Mouse (Mus musculus) forebrain, embryonic 11.5 days (tissue): ENCODE data around the gene Ptprn2. TPM values are rescaled to one million over a fixed set of nuclear protein-coding genes. Genes with fewer than 3 reads are reported as not detected.

Source experiments
- ATAC-seq: fragments of 200-750 bp; cut with Nextera tagmentation; replicated peaks from 2 replicates; pipeline ENCODE4 v1.8.0; 2017; ENCODE audit warnings: moderate TSS enrichment; ENCODE audit not compliant: low FRiP score
- DNase-seq: peaks from one replicate; pipeline ENCODE4 v3.0.0-alpha.2; 2017; ENCODE audit warnings: low spot score
- H3K27ac ChIP-seq: fragments of 300-500 bp; sonication (generic); 2 replicates; pipeline ENCODE4 v1.5.1; 2014; ENCODE audit warnings: low read depth, low read length
- H3K27me3 ChIP-seq: fragments of 300-500 bp; sonication (generic); 2 replicates; pipeline ENCODE4 v1.6.1; 2014; ENCODE audit warnings: mild to moderate bottlenecking, low read length, mixed read lengths; ENCODE audit not compliant: control insufficient read depth, insufficient read depth
- H3K36me3 ChIP-seq: fragments of 300-500 bp; sonication (generic); 2 replicates; pipeline ENCODE4 v1.6.1; 2014; ENCODE audit warnings: mild to moderate bottlenecking, low read length, moderate library complexity, mixed read lengths; ENCODE audit not compliant: control insufficient read depth, insufficient read depth
- H3K4me1 ChIP-seq: fragments of 300-500 bp; sonication (generic); replicated peaks from 2 replicates; pipeline ENCODE4 v1.6.1; 2014; ENCODE audit warnings: low read length, mixed read lengths; ENCODE audit not compliant: control insufficient read depth, insufficient read depth
- H3K4me2 ChIP-seq: fragments of 300-500 bp; sonication (generic); 2 replicates; pipeline ENCODE4 v1.6.1; 2014; ENCODE audit warnings: low read depth, mild to moderate bottlenecking, low read length, moderate library complexity, mixed read lengths; ENCODE audit not compliant: severe bottlenecking
- H3K4me3 ChIP-seq: fragments of 300-500 bp; sonication (generic); 2 replicates; pipeline ENCODE4 v1.5.1; 2014; ENCODE audit warnings: low read depth, low read length
- H3K9ac ChIP-seq: fragments of 300-500 bp; sonication (generic); 2 replicates; pipeline ENCODE4 v1.6.1; 2014; ENCODE audit warnings: low read length
- H3K9me3 ChIP-seq: fragments of 300-500 bp; sonication (generic); 2 replicates; pipeline ENCODE4 v1.6.1; 2016; ENCODE audit warnings: low read length, mixed read lengths; ENCODE audit not compliant: control insufficient read depth
- WGBS: fragments of 180-500 bp; shearing (Covaris S2); extraction: QIAGEN DNeasy Blood & Tissue Kit; methylation state at CpG from one replicate; pipeline ENCODE4 v1.1.7; 2014; 5-methylcytosine and 5-hydroxymethylcytosine counted together
- polyA plus RNA-seq: library from polyadenylated mRNA; unstranded; fragments of >200 nt; fragmentation: Nextera tagmentation; extraction: Ambion mirVana; gene quantifications from 2 replicates; pipeline ENCODE4 v1.2.1, GENCODE M21; 2014

Ptprn2 gene
- polyA plus RNA-seq, 1 experiment from 2014 or later = 6.8 TPM

DNA sequence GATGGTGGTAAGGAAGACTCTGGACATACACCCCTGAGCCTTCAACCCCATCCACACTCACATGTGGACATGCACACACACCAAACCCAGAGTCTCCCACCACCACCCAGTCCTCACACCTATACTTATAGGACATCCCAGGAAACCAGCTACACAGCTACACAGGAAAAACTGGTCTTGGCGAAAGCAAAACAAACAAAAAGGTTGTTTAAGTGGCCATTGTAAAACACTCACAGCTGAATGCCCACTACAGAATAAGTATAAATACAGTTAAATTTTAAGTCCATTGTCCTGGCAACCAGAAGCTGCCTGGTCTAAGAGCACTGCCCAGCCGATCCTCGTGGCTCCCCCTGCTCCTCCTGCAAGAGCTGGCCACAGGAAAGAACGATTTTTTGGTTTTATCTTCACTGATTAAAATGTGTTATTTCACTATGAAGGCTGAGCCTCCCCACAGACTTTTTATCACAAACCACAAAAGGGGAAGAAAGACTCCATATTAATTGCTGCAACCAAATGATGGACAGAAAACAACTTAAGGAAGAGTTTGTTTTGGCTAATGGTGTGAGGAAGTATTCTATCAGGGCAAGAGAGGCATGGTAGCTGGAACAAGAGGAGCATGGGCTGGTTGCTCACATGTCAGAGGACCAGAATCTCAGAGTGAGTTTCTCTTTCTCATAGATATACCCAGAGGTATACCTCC is 722.1 kb downstream of the Ptprn2 start:
- H3K36me3 ChIP-seq = no peaks in the 10 kb centered on the region; the same call in 1 of the 2 replicates
- no peak for ATAC-seq
- H3K9me3 ChIP-seq = no peaks in the 10 kb centered on the region

DNA sequence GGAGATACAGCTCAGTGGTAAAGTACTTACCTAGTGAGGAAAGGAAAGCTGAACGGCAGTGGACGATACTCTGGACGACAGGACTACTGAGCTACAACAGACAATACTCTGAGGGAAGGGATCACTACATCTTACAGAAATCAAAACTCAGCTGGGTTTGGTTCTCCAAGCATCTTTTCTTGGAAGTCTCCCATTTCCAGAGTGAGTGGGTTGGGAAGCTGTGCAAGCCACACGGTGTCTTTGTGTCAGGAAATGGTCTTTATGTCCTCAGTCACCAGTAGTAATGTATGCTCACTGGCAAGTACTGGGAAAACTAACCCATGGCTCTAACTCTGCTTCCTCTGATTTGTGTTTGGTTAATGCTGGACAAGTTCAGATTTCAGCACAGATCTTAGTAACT is 724.9 kb downstream of the Ptprn2 start:
- Histone ChIP-seq H3K9ac (no peak overlapping the region), H3K27ac (no peak overlapping the region), H3K4me3 (no peak overlapping the region), H3K4me2 (no peak overlapping the region), H3K9me3 (no peaks in the 10 kb centered on the region), H3K36me3 (no peaks in the 10 kb centered on the region; the same call in 1 of the 2 replicates), H3K27me3 (no peaks in the 10 kb centered on the region), H3K4me1 (no peaks in the 10 kb centered on the region)
- 93% methylated on average over 4 of the region's 4 CpGs for WGBS
- DNase-seq (no peak), ATAC-seq (no peak)

More for the DNA sequence above, 722.1 kb downstream of the Ptprn2 start:
- WGBS = 74% methylated on average over 4 of the region's 4 CpGs
- Histone ChIP-seq H3K27me3 (no peaks in the 10 kb centered on the region), H3K4me2 (no peak overlapping the region), H3K9ac (no peak overlapping the region), H3K27ac (no peak overlapping the region), H3K4me1 (peaks cover 4% of the 10 kb centered on the region; the same call in 1 of the 2 replicates), H3K4me3 (no peak overlapping the region)
- no peak for DNase-seq

DNA sequence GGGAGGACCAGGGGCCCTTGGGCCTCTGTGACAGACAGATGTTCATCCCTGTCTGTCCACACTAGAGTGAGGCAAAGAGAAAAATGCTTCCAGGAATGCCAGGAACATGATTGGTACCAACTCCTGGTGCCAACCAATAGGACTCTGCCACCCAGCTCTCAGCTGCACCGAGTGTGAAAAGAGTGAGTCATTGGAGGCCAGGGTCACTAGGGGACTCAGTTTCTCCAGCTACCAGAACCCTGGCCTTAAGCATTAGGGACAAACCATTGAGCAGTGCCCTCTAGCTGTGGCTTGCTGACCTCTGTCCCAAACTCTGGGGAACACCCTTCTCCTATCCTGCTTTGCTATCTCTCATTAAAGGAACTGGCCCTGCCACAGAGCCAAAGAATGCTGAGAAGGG is 728.0 kb downstream of the Ptprn2 start:
- DNase-seq = no peak
- no peak overlapping the region for H3K4me3 ChIP-seq
- ATAC-seq = no peak
- no peaks in the 10 kb centered on the region for H3K9me3 ChIP-seq
- H3K36me3 ChIP-seq = no peaks in the 10 kb centered on the region; the same call in 1 of the 2 replicates
- H3K9ac ChIP-seq = no peak overlapping the region
- no peaks in the 10 kb centered on the region for H3K27me3 ChIP-seq
- H3K4me1 ChIP-seq = no peaks in the 10 kb centered on the region
- H3K4me2 ChIP-seq = no peak overlapping the region
- 77% methylated on average over 1 of the region's 1 CpGs for WGBS
- no peak overlapping the region for H3K27ac ChIP-seq

DNA sequence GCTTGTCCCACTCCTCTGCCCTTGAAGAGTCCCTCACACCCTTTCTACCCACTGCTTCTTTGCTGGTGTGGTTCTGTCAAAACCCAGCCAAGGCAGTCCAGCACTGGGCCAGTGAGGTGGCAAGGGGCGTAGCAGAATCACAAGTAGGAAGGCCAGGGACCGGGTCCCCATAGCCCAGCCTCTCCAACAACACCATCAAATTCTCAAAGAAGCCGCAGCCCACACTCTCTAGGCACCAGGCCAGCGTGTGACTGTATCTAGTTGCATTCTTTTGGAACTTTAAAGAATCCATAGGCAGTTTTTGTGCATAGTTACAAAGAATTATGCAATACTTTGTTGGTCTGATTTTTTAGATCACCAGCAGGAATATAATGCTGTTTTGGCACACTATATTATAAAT is 728.8 kb downstream of the Ptprn2 start:
- 92% methylated on average over 4 of the region's 4 CpGs for WGBS
- Histone ChIP-seq H3K36me3 (no peaks in the 10 kb centered on the region; the same call in 1 of the 2 replicates), H3K27ac (no peak overlapping the region), H3K4me3 (no peak overlapping the region), H3K27me3 (no peaks in the 10 kb centered on the region), H3K4me2 (no peak overlapping the region), H3K4me1 (no peaks in the 10 kb centered on the region), H3K9me3 (no peaks in the 10 kb centered on the region), H3K9ac (no peak overlapping the region)
- DNase-seq (no peak), ATAC-seq (no peak)

DNA sequence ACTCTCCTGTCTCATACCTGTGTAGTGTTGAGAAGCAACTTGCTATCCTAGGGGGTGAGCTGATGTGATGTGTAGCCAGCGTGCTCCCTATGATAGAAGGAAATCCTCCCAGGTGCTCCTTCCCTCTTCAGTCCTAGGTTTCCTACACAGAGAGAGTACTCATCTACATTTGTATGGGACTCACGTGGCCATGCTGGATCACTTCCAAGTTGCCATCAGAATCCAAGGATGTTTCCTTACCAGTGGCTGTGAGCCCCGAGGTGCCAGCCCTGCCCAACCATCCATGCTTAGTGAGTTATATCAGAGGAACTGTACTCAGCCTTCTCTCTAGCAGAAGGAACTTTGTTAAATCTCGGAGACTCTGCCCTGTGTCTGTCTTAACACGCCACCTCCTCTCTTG is 729.4 kb downstream of the Ptprn2 start:
- H3K36me3 ChIP-seq = no peaks in the 10 kb centered on the region; the same call in 1 of the 2 replicates
- 86% methylated on average over 5 of the region's 5 CpGs for WGBS
- no peak overlapping the region for H3K9ac ChIP-seq
- H3K4me2 ChIP-seq = no peak overlapping the region
- ATAC-seq = no peak
- no peak overlapping the region for H3K4me3 ChIP-seq
- H3K27ac ChIP-seq = no peak overlapping the region
- H3K4me1 ChIP-seq = no peaks in the 10 kb centered on the region
- no peaks in the 10 kb centered on the region for H3K9me3 ChIP-seq
- H3K27me3 ChIP-seq = no peaks in the 10 kb centered on the region
- no peak for DNase-seq

DNA sequence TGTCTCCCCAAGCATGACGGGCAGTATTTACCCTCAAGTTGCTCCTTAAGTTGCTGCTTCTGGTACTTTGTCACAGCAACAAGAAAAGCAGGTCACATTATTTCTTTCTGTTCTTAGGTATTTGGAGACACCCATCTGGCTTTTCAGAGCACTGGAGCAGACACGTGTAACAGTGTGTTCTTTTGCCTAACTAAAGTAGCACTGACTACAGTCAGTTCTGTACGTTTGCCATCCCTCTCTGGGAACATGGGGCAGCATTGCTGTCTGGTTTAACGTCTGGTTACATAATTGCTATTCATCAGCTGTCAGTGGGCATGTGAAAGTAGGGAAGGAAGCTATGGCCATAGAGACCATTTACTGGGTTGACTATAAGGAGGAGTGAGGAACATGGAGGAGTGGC is 736.4 kb downstream of the Ptprn2 start:
- WGBS = 90% methylated on average over 4 of the region's 4 CpGs
- no peaks in the 10 kb centered on the region; the same call in 1 of the 2 replicates for H3K36me3 ChIP-seq
- no peak overlapping the region for H3K27ac ChIP-seq

DNA sequence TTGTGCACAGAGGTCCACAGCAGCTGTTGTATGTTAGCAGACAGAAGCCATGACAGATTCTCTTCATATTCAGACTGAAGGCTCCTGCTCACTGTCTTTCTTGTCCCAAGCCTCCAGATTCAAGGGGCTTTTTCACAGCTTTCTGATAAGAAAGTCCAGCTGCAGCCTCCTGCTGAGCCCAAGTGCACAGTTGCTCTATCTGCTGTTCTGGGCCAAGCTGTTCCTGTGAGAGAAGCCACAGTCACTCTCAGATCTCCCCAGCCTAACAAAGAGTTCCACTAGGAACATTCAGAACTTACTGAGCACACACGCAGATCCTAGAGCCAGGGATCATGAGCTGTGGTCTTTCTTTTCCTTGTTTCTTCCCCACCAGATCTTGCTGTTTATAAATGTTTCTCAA is 738.5 kb downstream of the Ptprn2 start:
- Histone ChIP-seq H3K27me3 (no peaks in the 10 kb centered on the region), H3K4me1 (no peaks in the 10 kb centered on the region), H3K27ac (no peak overlapping the region), H3K4me3 (no peak overlapping the region), H3K4me2 (no peak overlapping the region), H3K36me3 (peaks cover 4% of the 10 kb centered on the region; the same call in 1 of the 2 replicates), H3K9me3 (no peaks in the 10 kb centered on the region), H3K9ac (no peak overlapping the region)
- ATAC-seq (no peak), DNase-seq (no peak)
- WGBS = 85% methylated on average over 1 of the region's 1 CpGs

More for the DNA sequence above, 736.4 kb downstream of the Ptprn2 start:
- no peak for ATAC-seq
- H3K4me3 ChIP-seq = no peak overlapping the region
- no peak overlapping the region for H3K4me2 ChIP-seq
- H3K27me3 ChIP-seq = no peaks in the 10 kb centered on the region
- no peaks in the 10 kb centered on the region for H3K9me3 ChIP-seq
- H3K9ac ChIP-seq = no peak overlapping the region
- no peak for DNase-seq
- H3K4me1 ChIP-seq = no peaks in the 10 kb centered on the region

DNA sequence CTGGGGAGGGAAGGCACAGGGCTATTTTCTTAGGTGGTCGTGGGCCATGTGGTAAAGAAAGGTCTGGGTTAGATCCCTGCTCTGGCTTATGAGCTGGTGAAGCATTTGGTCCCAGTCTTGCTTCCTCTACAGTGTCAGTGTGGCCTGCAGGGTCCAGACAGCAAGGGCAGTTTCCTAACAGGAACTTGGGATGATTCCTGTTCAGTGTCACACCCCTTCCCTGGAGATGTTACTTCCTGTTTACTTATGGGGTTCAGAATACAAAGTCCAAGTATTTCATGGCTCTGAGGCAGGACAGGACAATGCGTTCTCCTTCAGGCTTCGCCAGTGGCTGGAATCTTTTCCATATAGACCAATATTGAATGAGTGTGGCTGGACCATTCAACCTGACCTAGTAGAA is 741.7 kb downstream of the Ptprn2 start:
- WGBS = 84% methylated on average over 3 of the region's 3 CpGs
- DNase-seq (no peak), ATAC-seq (no peak)
- no peaks in the 10 kb centered on the region for H3K9me3 ChIP-seq
- H3K9ac ChIP-seq = no peak overlapping the region
- H3K27me3 ChIP-seq = no peaks in the 10 kb centered on the region
- no peak overlapping the region for H3K27ac ChIP-seq
- no peak overlapping the region for H3K4me2 ChIP-seq
- H3K4me1 ChIP-seq = no peaks in the 10 kb centered on the region
- no peak overlapping the region for H3K4me3 ChIP-seq
- peaks cover 4% of the 10 kb centered on the region; the same call in 1 of the 2 replicates for H3K36me3 ChIP-seq

DNA sequence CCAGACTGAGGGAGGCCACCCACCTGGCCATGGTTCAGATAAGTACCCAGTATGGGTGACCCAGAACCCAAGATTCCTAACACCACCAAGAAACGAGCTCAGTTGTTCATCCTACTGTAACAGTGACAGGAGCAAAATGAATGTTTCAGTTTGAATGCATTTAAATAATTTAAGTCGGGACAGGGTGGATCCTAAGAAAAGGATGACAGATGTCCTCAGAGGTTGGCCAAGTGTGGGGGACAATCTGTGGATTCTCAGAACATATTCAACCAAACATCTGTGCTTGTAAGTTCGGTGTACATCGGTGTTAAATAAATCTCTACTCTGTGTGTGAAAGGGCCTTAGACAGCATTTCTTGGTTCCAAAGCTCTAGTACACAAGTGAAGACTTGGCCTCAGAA is 743.9 kb downstream of the Ptprn2 start:
- Histone ChIP-seq H3K27ac (no peak overlapping the region), H3K36me3 (peaks cover 6% of the 10 kb centered on the region; the same call in 1 of the 2 replicates), H3K27me3 (no peaks in the 10 kb centered on the region), H3K4me3 (no peak overlapping the region), H3K4me1 (no peaks in the 10 kb centered on the region; the same call in 1 of the 2 replicates), H3K4me2 (no peak overlapping the region), H3K9ac (no peak overlapping the region), H3K9me3 (no peaks in the 10 kb centered on the region)
- no peak for DNase-seq
- WGBS = 91% methylated on average over 4 of the region's 4 CpGs
- no peak for ATAC-seq
